Mouse (Mus musculus) embryonic facial prominence, embryonic 12.5 days (tissue): ENCODE results near the gene Ppfia2. TPM values are rescaled to one million over a fixed set of nuclear protein-coding genes. Genes with fewer than 3 reads are reported as not detected.

Source experiments
- ATAC-seq: fragments of 200-750 bp; cut with Nextera tagmentation; 2 replicates; pipeline ENCODE4 v1.8.0; 2017; ENCODE audit not compliant: insufficient number of reproducible peaks, insufficient read depth, low FRiP score, low TSS enrichment
- H3K27ac ChIP-seq: fragments of 300-500 bp; sonication (generic); 2 replicates; pipeline ENCODE4 v1.5.1; 2016; ENCODE audit warnings: mild to moderate bottlenecking
- H3K27me3 ChIP-seq: fragments of 300-500 bp; sonication (generic); 2 replicates; pipeline ENCODE4 v1.6.1; 2016; ENCODE audit warnings: mild to moderate bottlenecking, moderate library complexity
- H3K36me3 ChIP-seq: fragments of 300-500 bp; sonication (generic); 2 replicates; pipeline ENCODE4 v1.6.1; 2016; ENCODE audit warnings: mild to moderate bottlenecking
- H3K4me1 ChIP-seq: fragments of 300-500 bp; sonication (generic); 2 replicates; pipeline ENCODE4 v1.6.1; 2016
- H3K4me2 ChIP-seq: fragments of 300-500 bp; sonication (generic); replicated peaks from 2 replicates; pipeline ENCODE4 v1.6.1; 2016; ENCODE audit warnings: mild to moderate bottlenecking, moderate library complexity
- H3K4me3 ChIP-seq: fragments of 300-500 bp; sonication (generic); 2 replicates; pipeline ENCODE4 v1.5.1; 2016; ENCODE audit warnings: mild to moderate bottlenecking
- H3K9ac ChIP-seq: fragments of 300-500 bp; sonication (generic); 2 replicates; pipeline ENCODE4 v1.6.1; 2016; ENCODE audit warnings: mild to moderate bottlenecking, moderate library complexity
- H3K9me3 ChIP-seq: fragments of 300-500 bp; sonication (generic); 2 replicates; pipeline ENCODE4 v1.6.1; 2016; ENCODE audit warnings: mild to moderate bottlenecking, moderate library complexity
- WGBS: fragments of 180-500 bp; shearing (Covaris S2); methylation state at CpG from one replicate; pipeline ENCODE4 v1.1.7; 2016; 5-methylcytosine and 5-hydroxymethylcytosine counted together
- polyA plus RNA-seq: library from polyadenylated mRNA; unstranded; fragments of >200 nt; fragmentation: Nextera tagmentation; extraction: Ambion mirVana; gene quantifications from 2 replicates; pipeline ENCODE4 v1.2.1, GENCODE M21; 2016

Ppfia2 gene
- 2.6 and 2.7 TPM in 2 replicates for polyA plus RNA-seq

DNA sequence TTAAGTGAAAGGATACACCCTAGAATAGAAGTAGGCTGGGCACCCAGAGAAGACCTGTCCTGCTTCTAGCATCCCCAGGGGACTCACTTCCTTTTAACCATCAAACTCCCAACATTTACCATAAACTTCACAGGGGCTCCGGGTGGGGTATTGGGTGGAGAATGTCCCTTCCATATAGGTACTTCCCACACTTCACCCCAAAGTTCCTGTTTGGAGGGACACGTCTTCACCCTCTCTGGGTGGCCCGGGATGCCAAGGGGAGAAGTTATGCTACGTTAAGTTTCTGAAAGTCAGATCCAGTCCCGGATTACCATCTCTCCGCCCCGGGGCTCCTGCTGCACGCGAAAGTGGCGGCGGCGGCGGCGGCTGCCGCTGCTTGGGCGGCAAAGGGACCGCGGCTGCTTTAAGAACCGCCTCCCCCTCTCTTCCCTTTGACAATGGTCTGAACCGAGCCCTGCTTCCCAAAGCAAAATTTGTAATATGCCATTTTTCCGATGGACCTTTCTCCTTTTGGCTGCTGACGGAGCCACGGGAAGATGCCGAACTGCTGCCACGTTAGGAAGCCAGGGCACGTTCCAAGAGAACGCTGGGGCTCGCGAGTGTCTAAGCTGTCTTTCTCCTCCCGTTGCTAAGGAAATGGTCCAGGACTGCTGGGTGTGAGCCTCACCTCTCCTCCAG lies at the start of gene Ppfia2:
Gene Ppfia2 (plus strand): TSS at position 485 of the 678 bp plus-strand sequence.
- Histone ChIP-seq H3K4me2 (peak within 1 kb of the TSS; percentile 82), H3K9ac (peak within 1 kb of the TSS; percentile 33; the same call in 1 of the 2 replicates), H3K27me3 (peaks cover 20% of the 10 kb centered on the region), H3K9me3 (no peaks in the 10 kb centered on the region), H3K36me3 (no peaks in the 10 kb centered on the region), H3K4me3 (peak within 1 kb of the TSS; percentile 46), H3K4me1 (no peaks in the 10 kb centered on the region), H3K27ac (no peak within 1 kb of the TSS)
- peak; percentile 62; the same call in 1 of the 2 replicates for ATAC-seq
- under 1% methylated on average over 30 of the region's 30 CpGs for WGBS

DNA sequence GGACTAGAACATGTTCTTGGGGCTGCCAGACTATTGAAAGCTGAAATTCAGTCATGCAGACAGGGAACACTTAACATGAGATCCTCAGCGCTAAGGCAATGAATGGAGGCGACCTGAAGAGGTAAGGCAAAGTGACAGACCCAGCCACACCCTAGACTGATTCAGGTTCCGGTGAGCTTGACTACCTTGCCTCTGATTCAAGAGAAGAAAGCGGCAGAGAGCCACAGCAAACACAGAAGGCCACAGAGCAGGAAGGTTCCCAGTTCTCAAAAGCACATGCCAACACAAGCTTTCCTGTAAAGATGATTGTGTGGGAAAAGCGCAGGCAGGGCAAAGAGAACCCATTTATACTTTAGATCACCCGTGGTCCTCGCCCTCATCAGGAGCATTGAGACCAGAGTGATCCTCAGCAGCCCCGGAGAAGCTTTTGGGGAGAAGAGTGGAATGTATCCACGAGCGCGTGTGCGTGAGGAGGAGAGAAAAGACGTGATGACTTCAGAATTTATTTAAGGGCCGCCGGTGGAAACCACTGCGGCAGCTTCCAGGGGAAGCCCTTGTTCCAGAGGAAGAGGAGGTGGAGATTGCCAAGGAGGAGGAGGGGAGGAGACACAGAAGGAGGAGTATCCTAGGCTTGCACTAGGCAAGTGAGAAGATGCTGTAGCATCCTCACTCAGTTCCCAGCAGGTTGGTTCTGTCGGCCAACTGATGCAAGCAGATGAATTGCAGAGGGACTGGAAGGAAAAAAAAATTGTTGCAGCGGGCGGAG lies 1.0 kb upstream of the Ppfia2 start:
- no peak overlapping the region for H3K27ac ChIP-seq
- no peaks in the 10 kb centered on the region for H3K4me1 ChIP-seq
- no peaks in the 10 kb centered on the region for H3K36me3 ChIP-seq
- peak overlapping the region; percentile 33; the same call in 1 of the 2 replicates for H3K9ac ChIP-seq
- peak; percentile 47; the same call in 1 of the 2 replicates for ATAC-seq
- no peaks in the 10 kb centered on the region for H3K9me3 ChIP-seq
- peaks cover 20% of the 10 kb centered on the region for H3K27me3 ChIP-seq
- peak overlapping the region; percentile 46 for H3K4me3 ChIP-seq
- 1% methylated on average over 19 of the region's 19 CpGs for WGBS
- H3K4me2 ChIP-seq = peak overlapping the region; percentile 82

DNA sequence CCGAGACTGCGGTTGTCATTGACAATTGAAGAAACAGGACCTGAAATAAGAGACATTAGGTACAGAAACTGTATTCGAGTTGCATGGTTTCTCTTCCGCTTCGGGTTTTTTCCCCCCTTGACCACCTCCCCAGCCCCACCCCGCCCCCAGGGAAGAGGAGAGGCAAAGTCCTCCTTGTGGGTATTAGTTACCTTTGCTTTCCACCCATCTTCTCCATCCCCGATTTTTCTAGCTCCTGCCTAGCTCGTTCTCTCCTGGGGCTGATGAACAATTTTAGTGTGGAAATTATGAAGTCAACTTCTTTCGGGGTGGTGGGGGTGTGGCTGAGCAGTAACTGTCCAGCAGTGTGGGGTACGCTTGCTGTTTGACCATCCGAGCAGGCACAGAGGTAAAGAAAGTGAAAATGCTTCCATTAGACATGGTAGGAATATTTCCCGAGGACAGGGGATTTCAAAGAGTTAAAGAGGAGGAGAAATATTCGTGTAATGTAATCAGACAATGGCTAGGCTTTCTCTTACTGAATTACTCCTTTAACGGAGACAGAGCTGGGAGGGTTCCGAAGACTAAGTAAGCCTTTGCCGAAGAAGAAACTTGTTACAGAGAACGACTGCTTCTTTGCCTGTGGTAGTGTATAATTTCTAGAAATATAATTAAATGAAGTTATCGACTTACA lies 530 bp downstream of the Ppfia2 start:
- Histone ChIP-seq H3K36me3 (no peaks in the 10 kb centered on the region), H3K9ac (peak overlapping the region; percentile 33; the same call in 1 of the 2 replicates), H3K4me2 (peak overlapping the region; percentile 82), H3K4me1 (no peaks in the 10 kb centered on the region), H3K4me3 (peak overlapping the region; percentile 46), H3K9me3 (no peaks in the 10 kb centered on the region), H3K27me3 (peaks cover 20% of the 10 kb centered on the region), H3K27ac (no peak overlapping the region)
- no peak for ATAC-seq
- 4% methylated on average over 18 of the region's 18 CpGs for WGBS

DNA sequence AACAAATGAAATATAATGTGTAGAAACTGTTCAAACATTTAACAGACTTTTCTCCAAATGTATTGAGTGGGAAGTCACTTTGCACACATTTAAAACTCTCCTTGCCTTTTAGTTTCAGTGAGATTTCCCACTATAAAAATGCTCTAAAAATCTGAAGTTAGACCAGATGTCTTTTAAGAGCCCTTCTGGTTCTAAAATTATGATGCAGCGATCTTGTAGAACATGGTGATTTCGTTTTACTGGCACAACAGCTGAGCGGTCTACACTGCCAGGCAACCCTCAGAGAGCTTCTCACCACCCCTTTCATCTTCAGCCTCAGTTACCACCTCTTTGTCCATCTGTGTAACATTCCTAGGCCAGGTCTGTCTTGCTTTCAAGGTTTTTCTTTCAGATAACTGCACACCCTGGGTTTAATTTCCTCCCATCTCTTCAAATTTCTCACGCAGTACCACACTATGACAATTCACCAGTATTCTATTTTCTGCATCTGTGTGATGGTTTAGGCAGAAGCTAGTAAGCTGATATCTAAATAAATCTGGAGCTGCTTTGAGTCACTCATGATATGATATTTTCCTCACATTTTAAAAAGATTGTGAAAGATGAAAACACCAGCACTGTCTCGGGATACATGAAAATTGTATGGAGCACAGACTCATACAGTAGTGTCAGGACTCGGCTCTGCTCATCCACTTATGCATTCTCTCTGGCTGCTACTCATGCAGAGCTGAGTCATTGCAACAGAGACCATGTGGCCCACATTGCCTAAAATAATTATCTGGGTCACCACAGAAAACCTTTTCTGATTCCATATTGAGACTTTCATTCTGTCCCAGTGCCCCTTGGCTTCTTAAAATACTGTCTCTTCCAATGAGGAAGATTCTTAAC lies 39.4 kb downstream of the Ppfia2 start:
- Histone ChIP-seq H3K36me3 (no peaks in the 10 kb centered on the region), H3K9ac (no peak overlapping the region), H3K4me2 (no peak overlapping the region), H3K9me3 (no peaks in the 10 kb centered on the region), H3K27me3 (no peaks in the 10 kb centered on the region), H3K4me1 (no peaks in the 10 kb centered on the region), H3K4me3 (no peak overlapping the region), H3K27ac (no peak overlapping the region)
- no peak for ATAC-seq
- WGBS = 78% methylated on average over 6 of the region's 6 CpGs

DNA sequence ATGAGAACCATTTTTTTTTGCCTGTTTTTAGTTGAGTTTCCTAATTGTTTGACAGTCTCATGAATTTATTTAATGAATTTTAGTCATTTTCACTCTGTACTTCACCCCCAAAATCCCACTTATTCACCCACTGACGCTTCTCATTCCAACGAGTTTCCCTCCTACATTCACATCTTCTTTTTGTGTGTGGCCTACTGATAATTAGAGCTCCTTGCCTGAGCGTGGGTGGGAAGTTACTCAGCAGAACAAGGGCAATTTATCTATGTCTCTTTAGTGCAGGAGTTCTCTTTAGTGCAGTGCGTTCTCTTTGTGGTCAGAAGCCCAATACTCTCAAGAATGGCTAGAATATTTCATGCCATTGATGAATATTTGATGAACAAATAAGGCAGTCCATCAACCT lies 95.9 kb downstream of the Ppfia2 start:
- no peak overlapping the region for H3K4me2 ChIP-seq
- 75% methylated on average over 4 of the region's 4 CpGs for WGBS
- no peaks in the 10 kb centered on the region for H3K36me3 ChIP-seq
- no peak overlapping the region for H3K27ac ChIP-seq
- no peak overlapping the region for H3K9ac ChIP-seq
- no peaks in the 10 kb centered on the region for H3K27me3 ChIP-seq
- no peak for ATAC-seq
- H3K4me3 ChIP-seq = no peak overlapping the region
- no peaks in the 10 kb centered on the region for H3K9me3 ChIP-seq
- H3K4me1 ChIP-seq = no peaks in the 10 kb centered on the region

DNA sequence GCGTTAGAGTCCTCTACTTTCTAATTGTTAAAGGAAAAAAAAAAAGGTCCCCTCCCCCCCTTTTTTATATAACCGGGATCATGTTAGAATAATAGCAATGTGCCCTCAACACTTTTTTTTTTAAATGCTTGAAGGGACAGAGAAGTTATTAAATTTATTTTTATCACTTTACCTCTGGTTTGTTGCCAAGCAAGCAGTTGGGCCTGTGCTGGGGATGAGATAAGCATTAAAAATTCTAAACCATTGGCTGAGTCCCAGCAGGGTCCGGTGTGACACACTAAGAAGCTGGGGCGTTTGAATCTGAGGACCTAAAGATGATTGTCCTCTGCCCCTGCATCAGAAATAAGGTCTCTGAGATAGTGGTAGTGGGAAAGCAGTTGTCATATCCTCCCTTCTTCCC lies 114.9 kb downstream of the Ppfia2 start:
- no peak overlapping the region for H3K27ac ChIP-seq
- no peak overlapping the region for H3K4me2 ChIP-seq
- H3K27me3 ChIP-seq = no peaks in the 10 kb centered on the region
- no peaks in the 10 kb centered on the region for H3K4me1 ChIP-seq
- 77% methylated on average over 4 of the region's 4 CpGs for WGBS
- no peaks in the 10 kb centered on the region for H3K36me3 ChIP-seq
- H3K4me3 ChIP-seq = no peak overlapping the region
- no peak for ATAC-seq
- no peaks in the 10 kb centered on the region for H3K9me3 ChIP-seq
- no peak overlapping the region for H3K9ac ChIP-seq

DNA sequence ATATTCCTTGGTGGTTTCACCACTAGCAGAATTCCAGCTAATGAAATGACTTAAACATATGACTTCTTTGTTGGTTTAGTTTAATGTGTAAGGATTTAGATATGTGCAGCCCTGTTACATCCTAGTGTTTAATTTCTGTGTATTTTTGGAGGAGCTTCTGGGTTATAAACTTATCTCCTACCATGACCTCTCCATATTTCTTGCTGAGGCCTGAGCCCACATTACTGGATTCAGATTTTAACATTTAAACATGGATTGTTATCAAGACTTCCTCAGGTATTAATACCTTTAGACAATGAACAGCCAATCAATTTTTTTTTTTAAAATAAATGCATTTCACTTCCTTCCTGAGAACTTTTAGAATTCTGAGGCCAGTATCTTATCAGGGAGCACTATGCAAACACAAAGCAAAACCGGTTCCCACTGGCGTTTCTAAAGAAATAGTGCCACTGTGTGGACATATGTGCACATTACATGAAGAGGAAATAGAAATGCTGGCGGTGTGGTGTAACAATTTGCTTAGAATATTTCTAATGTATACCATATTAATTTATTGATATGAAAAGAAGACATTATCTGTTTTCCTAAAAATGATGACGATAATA lies 115.4 kb downstream of the Ppfia2 start:
- H3K27ac ChIP-seq = no peak overlapping the region
- H3K4me1 ChIP-seq = no peaks in the 10 kb centered on the region
- no peaks in the 10 kb centered on the region for H3K27me3 ChIP-seq
- WGBS = 4% methylated on average over 4 of the region's 4 CpGs
- no peaks in the 10 kb centered on the region for H3K9me3 ChIP-seq
- ATAC-seq = no peak
- no peak overlapping the region for H3K9ac ChIP-seq
- H3K4me2 ChIP-seq = no peak overlapping the region
- no peak overlapping the region for H3K4me3 ChIP-seq
- H3K36me3 ChIP-seq = no peaks in the 10 kb centered on the region

DNA sequence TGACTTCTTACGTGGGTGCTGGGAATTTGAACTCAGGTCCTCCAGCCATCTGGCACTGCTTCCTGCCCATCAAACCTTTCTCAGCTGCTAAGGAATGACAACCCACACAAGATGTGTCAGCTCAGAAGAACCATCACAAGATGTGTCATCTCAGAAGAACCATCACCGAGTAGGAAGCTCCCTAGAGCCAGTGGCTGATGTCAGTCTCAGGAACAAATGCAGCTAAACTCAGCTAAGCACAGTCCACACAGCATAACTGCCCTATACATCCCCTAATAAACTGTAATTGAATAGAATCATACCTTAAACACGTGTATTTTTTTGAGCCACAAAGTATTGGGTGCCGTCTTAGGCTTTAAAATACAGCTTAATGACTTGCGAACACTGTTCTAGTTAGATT lies 117.7 kb downstream of the Ppfia2 start:
- Histone ChIP-seq H3K27ac (no peak overlapping the region), H3K27me3 (no peaks in the 10 kb centered on the region), H3K36me3 (no peaks in the 10 kb centered on the region), H3K4me3 (no peak overlapping the region), H3K4me2 (no peak overlapping the region), H3K4me1 (no peaks in the 10 kb centered on the region), H3K9ac (no peak overlapping the region), H3K9me3 (no peaks in the 10 kb centered on the region)
- 77% methylated on average over 5 of the region's 5 CpGs for whole genome bisulfite sequencing
- ATAC-seq = no peak

DNA sequence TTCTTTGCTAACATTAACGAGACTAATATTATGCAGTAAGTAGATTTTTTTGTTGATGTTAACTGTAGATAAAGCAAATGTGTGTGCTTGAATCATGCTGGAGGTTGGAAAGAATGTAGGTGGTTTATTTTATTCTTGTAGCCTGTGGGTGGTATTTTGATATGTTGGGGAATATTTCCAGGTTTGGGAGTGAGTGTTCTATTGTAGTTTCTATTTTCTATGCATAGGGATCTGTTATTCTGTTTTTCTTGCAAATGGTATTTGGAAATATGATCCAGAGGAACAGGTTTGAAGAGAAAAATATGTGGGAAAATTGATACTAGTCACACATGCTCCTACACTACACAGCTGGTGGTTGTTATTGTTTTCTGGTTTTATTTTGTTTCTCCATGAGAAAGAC lies 120.8 kb downstream of the Ppfia2 start:
- no peak for ATAC-seq
- WGBS = 68% methylated on average over 1 of the region's 1 CpGs
- H3K9ac ChIP-seq = no peak overlapping the region

DNA sequence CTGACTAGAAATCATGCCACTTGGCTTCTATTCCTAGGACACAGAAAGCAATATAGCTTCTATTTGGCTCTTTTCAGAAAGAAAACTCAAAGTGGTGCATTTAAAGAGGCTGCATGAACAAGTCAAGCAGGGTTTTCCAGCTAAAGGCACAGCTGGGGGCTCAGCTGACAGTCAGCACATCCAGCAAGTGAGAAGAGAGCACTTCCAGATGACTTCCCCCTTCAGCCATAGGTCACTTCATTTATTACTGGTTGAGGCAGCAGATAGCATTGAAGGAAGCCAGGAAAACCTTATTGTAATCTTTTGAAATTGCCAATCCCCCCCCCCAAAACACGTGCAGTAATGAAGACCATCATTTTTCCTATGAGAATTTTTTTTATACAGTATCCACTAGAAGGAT lies 126.8 kb downstream of the Ppfia2 start:
- WGBS = 46% methylated on average over 1 of the region's 1 CpGs
- Histone ChIP-seq H3K27me3 (no peaks in the 10 kb centered on the region), H3K9me3 (no peaks in the 10 kb centered on the region), H3K9ac (no peak overlapping the region), H3K4me1 (no peaks in the 10 kb centered on the region), H3K36me3 (no peaks in the 10 kb centered on the region), H3K4me2 (no peak overlapping the region), H3K27ac (no peak overlapping the region), H3K4me3 (no peak overlapping the region)
- ATAC-seq = no peak

More for the DNA sequence above, 120.8 kb downstream of the Ppfia2 start:
- Histone ChIP-seq H3K36me3 (no peaks in the 10 kb centered on the region), H3K27ac (no peak overlapping the region), H3K9me3 (no peaks in the 10 kb centered on the region), H3K4me1 (no peaks in the 10 kb centered on the region), H3K27me3 (no peaks in the 10 kb centered on the region), H3K4me2 (no peak overlapping the region), H3K4me3 (no peak overlapping the region)
